Mouse (Mus musculus): Measurements from ENCODE around the gene Frmd5. TPM values are rescaled to one million over a fixed set of nuclear protein-coding genes. Genes with fewer than 3 reads are reported as not detected.

The Frmd5 gene
- polyA plus RNA-seq (2015; fragmentation: Nextera tagmentation; extraction: Ambion mirVana): 2.9 and 4.0 TPM in 2 replicates

DNA sequence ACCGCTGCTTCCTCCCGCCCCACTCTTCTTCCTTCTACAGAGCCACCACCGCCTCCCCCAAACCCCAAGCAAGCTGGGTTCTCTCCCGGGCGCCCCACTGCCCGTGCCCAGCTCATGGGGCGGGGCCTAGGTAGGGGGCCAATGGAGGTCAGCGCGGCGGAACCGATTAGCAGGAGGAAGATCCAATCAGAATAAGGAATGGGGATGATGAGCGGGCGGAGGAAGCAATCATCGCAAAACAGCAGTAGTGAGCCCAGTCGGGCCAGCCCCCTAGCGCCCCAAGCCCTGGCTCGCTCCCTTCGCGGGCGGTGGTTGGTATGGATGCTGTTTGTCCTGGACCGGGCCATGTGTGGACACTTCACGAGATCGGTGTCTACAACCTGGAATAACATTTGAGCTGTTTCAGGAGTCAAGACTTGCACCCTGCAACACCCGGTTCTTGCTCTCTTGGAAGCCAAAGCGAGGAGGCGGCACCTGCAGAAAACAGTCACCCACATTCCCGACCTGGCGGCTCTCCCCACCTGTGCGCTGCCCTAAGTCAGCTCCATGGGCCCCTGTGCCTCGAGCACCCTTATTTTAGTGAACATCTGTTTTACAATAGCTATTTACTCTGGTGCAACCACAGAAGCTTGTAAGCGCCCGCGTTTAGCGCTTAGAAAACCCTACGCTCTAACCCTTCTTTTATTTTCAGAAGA, at the start of gene Frmd5:
Gene Frmd5 (minus strand): TSS at position 129 of the 695 bp plus-strand sequence.

GRCm38 (mm10) chr2:121505942-121506882, 300.7 kb downstream of the Frmd5 start, which contains the start of the genes Mfap1a and Wdr76:
Gene Mfap1a, minus strand, starts transcription at chr2:121506665.
Gene Wdr76, plus strand, starts transcription at chr2:121506723.

Other genes starting within 250 kb of the Frmd5 start
- gene Casc4, start 59.9 kb upstream of the Frmd5 start, polyA plus RNA-seq (2015; fragmentation: Nextera tagmentation; extraction: Ambion mirVana): 13.8 and 17.6 TPM in 2 replicates
- 19.7 and 26.0 TPM in 2 replicates for gene Ctdspl2, start 148.9 kb upstream of the Frmd5 start, polyA plus RNA-seq (2015; fragmentation: Nextera tagmentation; extraction: Ambion mirVana)
- gene Mageb3, start 149.0 kb upstream of the Frmd5 start, polyA plus RNA-seq (2015; fragmentation: Nextera tagmentation; extraction: Ambion mirVana): 0.08 TPM in 1 of 2 replicates, not detected in the other
- 7.7 and 8.7 TPM in 2 replicates for gene Eif3j1, start 221.5 kb upstream of the Frmd5 start, polyA plus RNA-seq (2015; fragmentation: Nextera tagmentation; extraction: Ambion mirVana)

Measured in urinary bladder, postnatal 0 days (tissue).